Mouse (Mus musculus) forebrain, postnatal 0 days (tissue): ENCODE results near the gene Prph. TPM values are rescaled to one million over a fixed set of nuclear protein-coding genes. Genes with fewer than 3 reads are reported as not detected.
A peak's percentile ranks its signal among the peaks of the same experiment; 100 is the strongest.

ENCODE experiments used
- ATAC-seq: fragments of 200-750 bp; cut with Nextera tagmentation; 2 replicates; pipeline ENCODE4 v1.8.0; 2017; ENCODE audit warnings: mild to moderate bottlenecking, moderate library complexity
- DNase-seq: peaks from one replicate; pipeline ENCODE4 v3.0.0-alpha.2; 2015
- H3K27ac ChIP-seq: fragments of 300-500 bp; sonication (generic); 2 replicates; pipeline ENCODE4 v1.5.1; 2014; ENCODE audit warnings: low read depth, mild to moderate bottlenecking, antibody characterized with exemption, low read length, moderate library complexity, mixed read lengths
- H3K27me3 ChIP-seq: fragments of 300-500 bp; sonication (generic); 2 replicates; pipeline ENCODE4 v1.6.1; 2014; ENCODE audit warnings: mild to moderate bottlenecking, low read length, mixed read lengths; ENCODE audit not compliant: insufficient read depth
- H3K36me3 ChIP-seq: fragments of 300-500 bp; sonication (generic); 2 replicates; pipeline ENCODE4 v1.6.1; 2014; ENCODE audit warnings: mild to moderate bottlenecking, moderate library complexity; ENCODE audit not compliant: insufficient read depth
- H3K4me1 ChIP-seq: fragments of 300-500 bp; sonication (generic); 2 replicates; pipeline ENCODE4 v1.6.1; 2014; ENCODE audit warnings: antibody characterized with exemption; ENCODE audit not compliant: insufficient read depth
- H3K4me2 ChIP-seq: fragments of 300-500 bp; sonication (generic); 2 replicates; pipeline ENCODE4 v1.6.1; 2014; ENCODE audit warnings: low read depth, mild to moderate bottlenecking, moderate library complexity
- H3K4me3 ChIP-seq: fragments of 300-500 bp; sonication (generic); 2 replicates; pipeline ENCODE4 v1.5.1; 2014; ENCODE audit warnings: low read depth, low read length, mixed read lengths
- H3K9ac ChIP-seq: fragments of 300-500 bp; sonication (generic); 2 replicates; pipeline ENCODE4 v1.6.1; 2014; ENCODE audit warnings: mild to moderate bottlenecking
- H3K9me3 ChIP-seq: fragments of 300-500 bp; sonication (generic); 2 replicates; pipeline ENCODE4 v1.6.1; 2016; ENCODE audit warnings: low read length
- CTCF ChIP-seq: sonication (generic); IDR thresholded peaks from 2 replicates; pipeline ENCODE4 v1.5.1; 2016; ENCODE audit warnings: antibody characterized with exemption, control low read depth, low read depth
- WGBS: fragments of 180-500 bp; shearing (Covaris S2); extraction: QIAGEN DNeasy Blood & Tissue Kit; methylation state at CpG from one replicate; pipeline ENCODE4 v1.1.7; 2014; 5-methylcytosine and 5-hydroxymethylcytosine counted together
- polyA plus RNA-seq: library from polyadenylated mRNA; unstranded; fragments of >200 nt; fragmentation: Nextera tagmentation; extraction: Ambion mirVana; gene quantifications from 2 replicates; pipeline ENCODE4 v1.2.1, GENCODE M21; 2015
- total RNA-seq: library from RNA; depleted of rRNA; stranded (reverse); fragments of >200 nt; gene quantifications from 2 replicates; pipeline ENCODE4 v1.2.3, GENCODE M21; 2014

Prph gene
- total and polyA plus RNA-seq, 2 experiments from 2014 or later, result 1.7 to 2.3 TPM

GRCm38 (mm10) chr15:99018630-99019029 is 36.3 kb upstream of the Prph start:
- H3K27me3 ChIP-seq, result no peaks in the 10 kb centered on the region
- H3K36me3 ChIP-seq, result no peaks in the 10 kb centered on the region
- WGBS, result 87% methylated on average over 4 of the region's 4 CpGs
- TF ChIP-seq CTCF, result no peak
- ATAC-seq, result no peak
- no peak overlapping the region for H3K27ac ChIP-seq
- DNase-seq, result no peak
- no peak overlapping the region for H3K9ac ChIP-seq
- no peaks in the 10 kb centered on the region for H3K9me3 ChIP-seq
- H3K4me3 ChIP-seq, result no peak overlapping the region
- H3K4me2 ChIP-seq, result no peak overlapping the region
- no peaks in the 10 kb centered on the region; the same call in 1 of the 2 replicates for H3K4me1 ChIP-seq

GRCm38 (mm10) chr15:99019436-99019835 is 35.5 kb upstream of the Prph start:
- Histone ChIP-seq H3K9me3 (no peaks in the 10 kb centered on the region), H3K4me2 (no peak overlapping the region; the same call in 1 of the 2 replicates), H3K27ac (no peak overlapping the region), H3K4me1 (no peaks in the 10 kb centered on the region; the same call in 1 of the 2 replicates), H3K36me3 (no peaks in the 10 kb centered on the region), H3K27me3 (no peaks in the 10 kb centered on the region), H3K9ac (no peak overlapping the region), H3K4me3 (no peak overlapping the region)
- whole genome bisulfite sequencing, result 64% methylated on average over 8 of the region's 8 CpGs
- no peak for TF ChIP-seq CTCF
- DNase-seq (no peak), ATAC-seq (no peak)

- Histone ChIP-seq H3K36me3 (no peaks in the 10 kb centered on the region), H3K4me3 (no peak overlapping the region), H3K4me2 (no peak overlapping the region), H3K27me3 (no peaks in the 10 kb centered on the region), H3K9me3 (no peaks in the 10 kb centered on the region), H3K27ac (no peak overlapping the region), H3K9ac (no peak overlapping the region), H3K4me1 (no peaks in the 10 kb centered on the region; the same call in 1 of the 2 replicates)
- ATAC-seq (no peak), DNase-seq (no peak)
- no peak for TF ChIP-seq CTCF
- 96% methylated on average over 4 of the region's 4 CpGs for WGBS
Measured at GRCm38 (mm10) chr15:99020171-99020570, 34.8 kb upstream of the Prph start.

GRCm38 (mm10) chr15:99021255-99021654 is 33.7 kb upstream of the Prph start:
- DNase-seq (no peak), ATAC-seq (no peak)
- H3K27ac ChIP-seq, result no peak overlapping the region
- no peak overlapping the region for H3K9ac ChIP-seq
- no peak overlapping the region for H3K4me2 ChIP-seq
- no peaks in the 10 kb centered on the region for H3K9me3 ChIP-seq
- no peaks in the 10 kb centered on the region for H3K36me3 ChIP-seq
- 94% methylated on average over 7 of the region's 7 CpGs for WGBS
- no peak overlapping the region for H3K4me3 ChIP-seq
- TF ChIP-seq CTCF, result no peak
- no peaks in the 10 kb centered on the region; the same call in 1 of the 2 replicates for H3K4me1 ChIP-seq
- H3K27me3 ChIP-seq, result no peaks in the 10 kb centered on the region

GRCm38 (mm10) chr15:99024668-99025314 is 30.2 kb upstream of the Prph start:
- no peaks in the 10 kb centered on the region for H3K9me3 ChIP-seq
- no peaks in the 10 kb centered on the region for H3K27me3 ChIP-seq
- H3K4me3 ChIP-seq, result no peak overlapping the region
- peak; percentile 78 for TF ChIP-seq CTCF
- no peak overlapping the region for H3K4me2 ChIP-seq
- no peak overlapping the region for H3K27ac ChIP-seq
- DNase-seq (peak; percentile 90), ATAC-seq (no peak)
- no peaks in the 10 kb centered on the region for H3K36me3 ChIP-seq
- WGBS, result 19% methylated on average over 7 of the region's 8 CpGs
- no peak overlapping the region for H3K9ac ChIP-seq
- H3K4me1 ChIP-seq, result no peaks in the 10 kb centered on the region

- ATAC-seq (no peak), DNase-seq (no peak)
- H3K27ac ChIP-seq, result no peak overlapping the region
- no peaks in the 10 kb centered on the region for H3K4me1 ChIP-seq
- H3K27me3 ChIP-seq, result no peaks in the 10 kb centered on the region; the same call in 1 of the 2 replicates
- 79% methylated on average over 13 of the region's 13 CpGs for WGBS
- H3K36me3 ChIP-seq, result no peaks in the 10 kb centered on the region
- no peak overlapping the region for H3K4me3 ChIP-seq
- H3K9ac ChIP-seq, result no peak overlapping the region
- H3K9me3 ChIP-seq, result no peaks in the 10 kb centered on the region
- no peak overlapping the region for H3K4me2 ChIP-seq
- TF ChIP-seq CTCF, result no peak
Measured at GRCm38 (mm10) chr15:99025414-99025813, 29.6 kb upstream of the Prph start.

GRCm38 (mm10) chr15:99026259-99026658 is 28.7 kb upstream of the Prph start:
- no peak for ATAC-seq

More at GRCm38 (mm10) chr15:99026259-99026658, 28.7 kb upstream of the Prph start:
- H3K27me3 ChIP-seq, result no peaks in the 10 kb centered on the region; the same call in 1 of the 2 replicates
- no peak overlapping the region for H3K27ac ChIP-seq
- WGBS, result 56% methylated on average over 4 of the region's 4 CpGs
- no peak overlapping the region for H3K9ac ChIP-seq
- H3K4me3 ChIP-seq, result no peak overlapping the region
- no peaks in the 10 kb centered on the region for H3K9me3 ChIP-seq
- peak; percentile 58 for TF ChIP-seq CTCF
- DNase-seq, result no peak
- no peak overlapping the region for H3K4me2 ChIP-seq
- H3K4me1 ChIP-seq, result no peaks in the 10 kb centered on the region
- H3K36me3 ChIP-seq, result no peaks in the 10 kb centered on the region
